Mouse (Mus musculus): ENCODE measurements around the gene Enc1. TPM values are rescaled to one million over a fixed set of nuclear protein-coding genes. Genes with fewer than 3 reads are reported as not detected.

Enc1 gene
- 10 to 100 TPM; 24.0 to 26.4 TPM for total RNA-seq (2023)

GRCm38 (mm10) chr13:97240965-97241786, at the start of gene Enc1:
Enc1 (plus strand) TSS chr13:97241105.

DNA sequence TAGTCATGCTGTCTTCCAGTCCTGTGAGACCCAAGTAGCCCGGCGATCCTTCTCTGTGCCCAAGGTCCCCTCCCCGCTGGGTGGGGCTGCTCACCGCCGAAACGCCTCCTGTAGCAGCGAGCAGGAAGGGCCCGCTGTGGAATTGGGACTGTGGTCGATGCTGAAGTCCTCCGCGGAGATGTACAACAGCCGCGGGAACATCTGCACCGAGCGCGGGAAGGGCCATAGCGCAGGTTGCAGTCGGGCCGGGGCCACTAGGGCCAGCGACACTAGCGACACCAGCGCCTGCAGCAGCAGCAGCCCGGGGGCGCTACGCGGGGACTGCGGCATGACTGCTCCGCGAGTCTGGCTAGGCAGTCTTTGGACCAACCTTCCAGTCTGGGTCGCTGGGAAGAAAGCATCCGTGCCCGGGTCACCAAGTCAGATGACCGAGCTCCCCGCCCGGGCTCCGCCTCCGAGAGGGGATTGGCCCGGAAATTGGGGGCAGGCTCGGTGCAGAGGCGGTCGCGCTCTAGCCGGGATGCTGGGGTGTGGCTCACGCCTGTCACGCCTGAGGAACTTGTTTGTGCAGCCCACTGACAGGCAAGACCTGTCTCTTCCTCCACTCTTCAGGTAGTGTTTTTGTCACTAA, 42.9 kb upstream of the Enc1 start, which contains the start of gene Hexb:
Hexb (minus strand) TSS at position 426 of the 631 bp plus-strand sequence.

Other genes starting within 250 kb of the Enc1 start
- not detected for gene 1700029F12Rik, start 206.7 kb upstream of the Enc1 start, total RNA-seq (2023)
- gene Fam169a, start 173.8 kb upstream of the Enc1 start, total RNA-seq (2023): not detected
- 1 to 10 TPM in 1 of 2 experiments, not detected in 1; 3.5 TPM for gene Gm6169, start 141.9 kb upstream of the Enc1 start, total RNA-seq (2023)
- gene Gfm2, start 103.2 kb upstream of the Enc1 start, total RNA-seq (2023): 10 to 100 TPM; 28.0 to 31.1 TPM
- gene Nsa2, start 103.2 kb upstream of the Enc1 start, total RNA-seq (2023): 100 to 1,000 TPM; 162 to 196 TPM
- gene Hexb, start 42.7 kb upstream of the Enc1 start, total RNA-seq (2023): 10 to 100 TPM; 32.9 to 34.0 TPM